Mouse (Mus musculus) urinary bladder, postnatal 14 days (tissue): ENCODE results near the gene Nfasc.

Experiments used
- DNase-seq: peaks from one replicate; pipeline ENCODE4 v3.0.0; 2021; ENCODE audit warnings: low spot score

Nfasc gene

DNA sequence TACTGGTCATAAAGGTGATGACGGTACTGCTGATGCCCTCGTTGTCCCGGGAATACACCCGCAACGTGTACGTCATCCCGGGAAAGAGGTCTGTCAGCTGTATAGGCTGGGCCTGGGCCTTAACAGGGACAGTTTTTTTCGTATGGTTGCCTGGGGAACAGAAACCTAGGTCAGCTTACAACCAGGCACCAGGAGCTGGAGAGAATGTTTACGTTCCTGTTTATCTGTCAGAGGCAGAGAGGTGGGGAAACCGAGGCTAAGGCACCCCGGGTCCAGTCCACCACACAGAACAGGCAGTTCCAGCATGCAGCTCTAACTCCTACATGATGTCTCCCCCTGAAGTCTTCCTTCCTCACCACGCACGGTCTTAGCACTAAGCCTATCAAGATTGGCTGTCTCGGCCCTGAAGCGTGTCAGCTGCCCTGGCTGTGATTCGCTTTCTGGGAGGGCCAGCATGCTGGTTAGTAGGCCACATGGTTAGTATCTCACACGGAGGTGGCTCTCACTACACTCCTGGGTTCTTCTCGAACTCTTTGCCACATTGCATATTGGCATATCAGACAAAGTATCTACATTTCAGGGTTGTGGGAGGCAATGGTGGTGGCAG is 158.5 kb downstream of the Nfasc start:
- DNase-seq: no peak

DNA sequence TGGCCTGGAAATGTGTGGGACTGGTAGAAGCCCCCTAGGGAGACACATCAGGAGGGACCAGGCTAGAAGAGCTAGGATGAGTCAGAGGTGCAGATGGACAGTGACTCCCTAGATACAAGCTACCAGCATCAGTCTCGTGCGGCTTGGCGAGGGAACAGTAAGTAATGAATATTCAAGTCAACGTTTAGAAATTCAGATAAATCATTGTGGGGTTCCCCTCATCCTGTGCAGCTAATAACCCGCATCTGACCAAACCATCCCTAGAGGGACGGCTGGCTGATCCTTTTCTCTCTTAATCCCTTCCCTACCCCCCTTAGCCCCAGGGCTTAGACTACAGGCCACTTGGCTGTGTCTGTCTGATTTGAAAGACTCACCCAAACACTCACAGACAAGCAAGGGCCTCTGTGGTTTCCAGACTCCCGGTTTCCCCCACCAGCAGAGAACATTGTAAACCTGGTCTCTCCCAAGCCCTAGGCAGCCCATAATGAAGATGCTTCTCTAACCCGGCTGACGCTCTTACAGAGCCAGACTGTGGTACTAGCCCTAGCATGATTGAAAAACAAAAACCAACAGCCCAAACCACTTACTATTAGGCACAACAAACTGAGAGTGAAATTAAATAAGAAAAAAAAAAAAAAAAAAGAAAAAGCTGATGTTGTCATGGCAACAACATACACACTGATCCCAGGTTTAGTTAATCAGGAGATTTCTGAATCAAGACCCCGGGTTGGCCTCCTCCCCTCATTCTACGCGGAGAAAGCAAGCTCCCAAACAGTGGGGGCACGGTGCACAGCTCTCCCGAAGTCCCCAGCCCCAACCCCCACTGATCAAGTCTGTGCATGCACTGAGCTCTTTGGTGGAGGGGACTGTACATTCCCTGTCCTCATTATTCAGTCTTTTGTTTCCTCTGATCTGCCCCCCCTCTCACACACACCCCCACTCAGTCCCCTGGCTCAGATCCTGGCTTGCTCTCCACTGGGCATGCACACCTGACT is 159.5 kb downstream of the Nfasc start:
- DNase-seq: no peak

DNA sequence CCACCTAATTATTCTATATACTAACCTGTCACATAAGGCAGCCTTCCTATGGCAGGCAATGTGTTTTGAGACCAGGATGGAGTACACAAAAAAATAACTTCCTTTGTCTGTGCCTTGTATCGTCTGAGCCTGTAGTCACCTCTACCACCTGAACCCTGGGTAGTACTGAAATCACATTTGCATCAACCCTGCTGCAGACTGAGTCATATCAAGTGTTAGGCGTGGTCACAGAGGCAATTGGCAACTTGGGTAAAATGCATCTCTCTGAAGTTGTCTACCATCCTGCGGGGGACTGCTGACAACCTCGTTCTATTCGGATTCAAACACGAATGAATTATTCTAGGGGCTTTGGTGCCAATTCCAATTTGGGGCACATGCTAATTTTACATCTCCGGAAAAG is 161.5 kb downstream of the Nfasc start:
- no peak for DNase-seq

DNA sequence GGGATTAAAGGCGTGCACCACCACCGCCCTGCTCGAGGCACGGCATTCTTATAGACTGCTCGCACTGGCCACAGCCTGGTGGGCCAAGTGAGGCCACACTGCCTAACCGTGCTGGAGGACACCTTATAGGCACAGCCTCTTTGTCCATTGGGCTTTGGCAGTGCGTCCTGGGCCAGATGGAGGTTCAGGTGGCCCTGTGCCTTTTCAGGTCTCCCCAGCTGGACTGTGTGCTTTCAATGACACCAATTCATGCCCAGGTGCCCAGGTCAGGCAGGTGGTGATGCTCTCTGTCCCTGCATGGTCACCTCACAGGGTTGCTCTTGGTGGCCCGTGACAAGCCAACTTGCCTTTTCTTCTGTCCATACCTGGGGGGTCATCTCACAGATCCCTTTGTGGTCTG is 164.8 kb downstream of the Nfasc start:
- DNase-seq: no peak

DNA sequence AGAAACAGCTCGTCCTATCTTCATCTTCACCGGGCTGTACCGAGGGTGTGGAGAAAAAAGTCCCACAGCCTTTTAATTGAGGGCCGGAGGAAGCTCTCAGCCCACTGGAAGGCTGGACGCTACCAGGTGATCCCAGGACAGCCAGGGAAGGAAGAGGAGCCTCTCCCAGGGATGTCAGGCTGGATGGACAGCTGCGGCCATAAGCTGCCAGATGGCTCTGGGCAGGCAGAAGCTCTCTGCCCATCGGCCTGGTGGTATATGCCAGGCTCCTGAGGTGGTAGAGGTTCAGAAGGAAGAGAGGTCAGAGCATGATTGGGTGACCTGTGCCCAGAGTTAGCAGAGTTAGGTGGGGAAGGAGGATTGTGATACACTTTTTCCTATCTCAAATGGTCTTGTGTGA is 168.7 kb downstream of the Nfasc start:
- DNase-seq: no peak

DNA sequence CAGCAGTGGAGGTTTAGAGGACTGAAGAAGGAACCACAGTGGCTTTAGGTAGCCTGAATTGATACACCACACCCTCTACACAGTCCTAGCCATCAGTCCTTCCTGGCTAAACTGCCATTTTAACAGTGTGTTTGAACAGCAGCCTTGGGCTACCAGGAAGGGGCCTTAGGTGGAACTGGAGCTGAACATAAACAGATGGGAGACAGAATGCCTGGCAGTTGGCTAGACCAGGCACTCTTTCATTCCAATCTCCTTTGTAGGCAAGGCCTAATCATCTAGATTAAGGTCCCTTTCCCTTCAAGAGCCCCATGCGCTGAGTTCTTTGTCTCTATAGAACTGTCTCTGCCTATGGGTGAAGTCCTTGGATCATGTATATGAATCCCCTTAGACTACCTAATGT is 170.0 kb downstream of the Nfasc start:
- no peak for DNase-seq

DNA sequence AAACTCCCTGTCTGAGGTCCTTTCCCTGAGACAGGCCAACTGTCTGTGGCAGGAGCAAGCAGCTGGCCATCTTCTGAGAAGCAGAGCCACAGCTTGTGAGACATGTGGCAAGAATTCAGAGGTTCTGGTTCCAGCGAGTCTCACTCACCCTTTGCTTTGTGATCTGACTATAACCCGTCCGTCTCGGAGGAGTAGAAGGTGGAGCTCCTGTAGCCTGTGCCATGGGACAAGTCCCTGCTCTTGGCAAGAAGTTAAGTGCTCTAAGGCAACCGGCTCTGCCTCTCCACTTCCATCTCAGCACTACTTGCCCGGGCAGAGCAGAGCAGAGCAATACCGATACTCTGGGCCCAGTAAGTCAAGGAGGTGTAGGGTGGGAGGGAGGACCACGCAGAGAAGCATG is 170.7 kb downstream of the Nfasc start:
- DNase-seq: no peak

DNA sequence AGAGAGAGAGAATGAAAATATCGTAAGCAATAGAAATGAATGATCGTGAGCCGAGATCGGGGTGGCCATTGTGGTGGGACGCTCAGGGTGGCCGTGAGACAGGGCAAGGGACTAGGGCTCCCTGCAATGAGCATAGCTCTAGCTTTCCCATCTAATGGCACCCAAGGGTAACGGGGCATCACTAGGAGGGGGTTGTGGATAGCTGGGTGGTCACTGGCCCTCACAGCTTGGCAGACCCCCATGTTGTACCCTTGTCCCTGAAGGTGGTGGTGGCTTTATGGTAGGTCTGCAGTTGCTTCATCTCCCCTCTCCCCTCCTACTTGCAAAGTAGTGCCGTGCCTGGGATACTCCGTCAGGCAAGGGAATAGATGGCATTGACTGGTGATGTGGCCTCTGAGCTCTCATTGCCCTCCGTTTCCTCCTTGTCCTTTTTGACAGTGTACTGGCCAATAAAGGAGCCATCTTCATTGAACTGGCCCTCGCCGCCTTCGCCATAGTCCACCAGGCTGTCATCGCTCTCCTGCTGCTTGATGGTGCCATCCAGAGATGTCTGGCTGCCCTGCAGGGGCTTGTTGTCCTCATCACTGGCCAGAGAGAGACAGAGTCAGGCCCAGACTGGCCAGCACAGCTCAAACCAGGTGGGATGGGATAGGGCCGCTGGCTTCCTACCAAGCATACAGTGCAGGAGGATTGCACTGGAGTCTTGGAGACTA is 171.4 kb downstream of the Nfasc start:
- DNase-seq: no peak

DNA sequence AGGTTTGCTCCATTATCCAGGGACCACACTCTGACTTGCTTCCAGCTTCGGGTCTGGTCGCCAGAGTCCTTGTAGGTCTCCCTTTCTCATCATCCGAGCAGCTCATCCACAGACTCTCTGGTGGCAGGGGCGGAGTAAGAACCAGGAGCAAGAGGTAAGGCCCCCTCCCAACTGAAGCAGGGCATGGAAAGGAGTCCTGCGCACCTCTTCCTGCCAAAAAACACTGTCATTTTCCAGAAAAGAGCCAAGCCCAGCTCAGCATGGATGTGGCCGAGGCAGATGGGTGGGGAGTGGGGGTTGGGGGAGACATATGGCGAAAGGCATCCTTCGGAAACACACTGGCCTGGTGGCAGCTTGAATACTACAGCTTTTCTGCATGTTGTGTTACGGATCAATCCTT is 172.1 kb downstream of the Nfasc start:
- no peak for DNase-seq

DNA sequence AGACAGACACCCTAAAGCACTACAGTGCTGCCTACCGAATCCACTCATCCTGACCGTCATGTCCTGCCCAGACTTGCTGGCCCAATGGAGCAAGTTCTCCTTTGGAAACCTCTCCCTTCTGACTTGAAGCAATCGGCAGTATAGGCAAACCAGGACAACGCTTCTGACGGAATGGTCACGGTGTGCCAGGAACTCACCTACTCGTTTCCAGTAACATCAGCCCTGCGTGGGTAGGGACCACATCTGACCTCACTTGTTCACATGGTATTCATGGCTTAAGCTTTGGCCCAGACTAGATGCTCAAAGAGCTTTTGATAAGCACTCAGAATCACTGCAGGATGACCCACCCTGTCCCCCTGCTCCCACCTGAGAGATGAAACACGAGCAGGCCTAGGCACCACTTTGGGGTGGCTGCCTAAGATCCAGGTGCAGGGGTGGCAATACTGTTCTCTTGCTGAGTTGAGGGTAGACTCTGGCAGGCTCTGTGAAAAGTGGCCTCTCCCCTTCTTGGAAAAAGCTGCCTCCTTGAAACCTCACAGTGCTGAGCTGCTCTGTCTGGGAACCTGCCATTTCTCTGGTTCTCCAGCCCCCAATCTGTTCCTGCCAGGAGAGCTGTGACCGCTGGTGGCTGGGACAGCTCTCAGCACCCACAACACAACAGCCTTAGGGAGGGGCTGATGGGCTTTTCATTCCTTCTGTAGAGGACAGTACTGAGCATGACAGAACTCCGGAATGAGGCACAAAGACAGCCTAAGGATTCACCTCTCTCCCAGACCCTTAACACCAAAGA is 174.1 kb downstream of the Nfasc start:
- no peak for DNase-seq

DNA sequence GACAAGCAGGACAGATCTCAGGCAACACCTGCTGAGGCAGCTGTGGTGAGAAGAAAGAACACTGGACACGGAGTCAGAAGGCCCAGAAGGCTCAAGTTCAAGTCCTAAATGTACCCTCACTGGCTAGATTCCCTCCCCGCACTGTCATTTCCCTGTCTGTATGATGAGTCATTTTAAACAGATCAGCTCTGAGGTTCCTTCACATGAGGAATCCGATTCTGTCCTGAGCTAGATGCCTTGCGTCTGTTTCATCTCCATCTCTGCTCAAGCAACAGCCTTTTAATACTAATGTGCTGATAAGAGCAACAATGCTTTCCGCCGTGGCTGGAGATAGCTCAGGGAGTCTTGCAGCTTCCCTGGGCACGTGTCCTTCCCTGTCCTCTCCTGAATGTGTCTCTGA is 175.8 kb downstream of the Nfasc start:
- no peak for DNase-seq

DNA sequence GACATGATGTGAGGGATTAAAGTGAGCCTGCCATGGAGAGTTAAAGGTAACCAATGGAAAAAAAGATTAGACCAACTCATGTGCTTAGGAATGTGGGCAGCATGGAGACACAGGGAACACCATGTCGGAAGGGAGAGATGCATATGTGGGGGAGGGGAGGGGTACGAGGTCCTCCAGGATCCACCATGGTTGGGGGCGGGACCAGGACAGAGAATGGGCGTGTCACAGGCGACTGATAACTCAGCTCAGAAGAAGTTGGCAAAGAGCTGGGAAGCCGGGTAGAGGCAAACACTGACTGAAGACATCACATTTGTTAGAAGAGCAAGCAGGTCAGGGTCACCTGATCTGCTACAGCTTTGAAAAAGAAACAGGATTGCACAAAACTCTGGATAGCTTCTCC is 176.7 kb downstream of the Nfasc start:
- DNase-seq: no peak

DNA sequence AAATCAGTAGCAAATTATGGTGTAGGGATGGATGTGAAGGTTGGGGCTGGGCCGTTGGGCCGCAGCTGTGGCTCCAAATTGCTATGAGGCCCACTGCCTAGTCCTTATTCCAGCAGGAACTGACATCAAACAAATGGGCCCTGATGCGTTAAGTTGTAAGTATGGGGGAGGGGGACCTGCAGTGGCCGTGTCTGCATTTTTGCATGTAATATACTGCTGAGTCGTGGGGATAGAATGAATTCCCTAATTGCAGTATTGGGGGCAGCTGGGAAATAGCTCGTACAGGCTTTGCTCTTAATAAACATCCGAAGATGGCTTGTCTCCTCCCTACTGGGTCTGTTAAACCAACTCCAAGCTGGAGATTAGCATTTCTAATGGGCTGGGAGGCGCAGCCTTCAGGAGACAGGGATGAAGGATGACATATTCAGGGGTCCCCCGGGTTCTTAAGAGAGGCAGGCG is 179.2 kb downstream of the Nfasc start:
- no peak for DNase-seq

DNA sequence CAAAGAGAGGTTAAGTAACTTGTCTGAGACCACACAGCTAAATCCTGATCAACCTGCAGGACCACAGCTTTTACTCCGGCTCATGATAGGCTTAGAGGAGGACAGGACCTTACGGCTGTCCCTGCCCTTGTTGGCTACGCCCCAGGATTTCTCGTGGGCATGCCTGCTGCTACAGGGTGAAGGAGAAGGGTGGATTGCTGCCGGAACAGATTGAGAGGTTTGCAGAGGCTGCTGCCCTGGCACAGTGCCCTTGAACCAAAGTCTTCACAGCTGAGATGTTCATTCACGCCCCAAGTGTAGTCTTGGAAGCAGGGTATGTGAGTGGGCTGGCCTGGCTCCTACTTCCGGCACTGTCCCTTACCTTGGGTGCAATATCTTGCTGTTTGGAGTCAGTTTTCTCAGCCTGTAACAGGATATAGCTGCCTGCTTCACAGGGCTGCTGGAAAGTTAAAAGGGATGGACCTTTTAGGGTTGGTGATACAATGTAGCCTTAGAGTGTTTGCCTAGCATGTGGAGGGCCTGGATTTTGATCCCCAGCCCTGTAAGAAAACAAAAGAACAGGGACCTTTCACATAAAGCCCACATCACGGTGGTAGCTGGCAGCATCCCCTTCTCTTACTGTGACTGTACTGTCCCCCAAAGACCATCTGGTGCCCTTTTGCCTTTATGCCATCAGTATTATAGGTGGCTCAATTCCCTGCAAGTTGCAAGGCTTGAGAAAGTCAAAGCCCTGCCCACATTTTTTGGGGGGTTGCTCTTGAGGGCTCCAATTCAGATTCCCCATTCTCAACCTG is 180.5 kb downstream of the Nfasc start:
- peak; percentile 14 for DNase-seq

DNA sequence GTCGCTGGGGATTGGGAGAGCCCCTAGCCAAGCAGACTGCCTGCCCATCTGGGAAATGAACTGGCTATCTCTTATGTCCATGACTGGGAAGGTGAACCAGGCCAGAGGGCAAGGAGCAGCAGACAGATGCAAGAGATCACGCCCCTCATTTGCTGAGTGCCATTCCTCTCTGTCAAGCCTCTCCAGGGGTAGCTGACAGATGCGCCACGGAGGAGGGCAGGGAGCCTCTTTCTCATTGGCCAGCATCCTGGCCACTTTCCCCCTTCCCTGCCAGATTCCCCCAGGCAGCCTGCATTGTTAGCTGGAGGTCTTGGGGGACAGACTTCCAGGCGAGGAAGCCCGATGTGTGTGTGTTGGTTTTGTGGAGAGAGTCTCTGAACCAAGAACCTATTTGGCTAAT is 182.6 kb downstream of the Nfasc start:
- no peak for DNase-seq

DNA sequence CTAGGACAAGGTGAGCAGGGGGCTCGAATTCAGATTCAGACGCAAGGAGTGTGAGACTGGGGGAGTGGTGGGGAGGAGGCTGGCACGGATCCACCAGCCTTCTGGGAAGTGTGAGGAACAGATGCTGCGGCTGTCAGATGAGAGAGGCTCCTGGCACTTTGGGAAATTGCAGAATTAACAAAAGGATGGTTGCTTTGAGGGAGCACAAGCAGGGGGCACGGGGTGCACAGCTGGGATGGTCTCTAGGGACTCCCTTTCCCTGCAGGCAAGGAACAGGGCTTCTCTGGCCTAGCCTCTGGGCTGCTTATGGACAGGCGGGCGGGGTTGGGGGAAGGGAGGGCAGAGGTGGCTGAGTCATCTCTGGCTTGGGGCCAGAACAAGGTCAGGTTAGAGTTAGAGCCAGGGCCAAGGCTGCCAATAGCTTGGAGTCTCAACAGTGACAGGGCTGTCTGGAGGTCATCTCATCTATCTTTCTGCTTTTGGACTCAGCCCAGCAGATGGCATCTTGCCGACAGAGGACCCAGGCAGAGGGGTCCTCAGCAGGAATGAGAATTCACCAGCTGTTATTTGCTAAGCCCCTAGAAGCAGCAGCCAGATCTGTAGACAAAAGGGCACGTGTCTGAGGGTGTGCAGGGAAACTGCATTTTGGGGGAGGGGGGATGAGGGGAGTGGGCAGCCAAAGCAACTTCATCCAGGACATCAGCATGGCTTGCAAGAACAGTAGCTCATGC is 183.5 kb downstream of the Nfasc start:
- peak; percentile 62 for DNase-seq

DNA sequence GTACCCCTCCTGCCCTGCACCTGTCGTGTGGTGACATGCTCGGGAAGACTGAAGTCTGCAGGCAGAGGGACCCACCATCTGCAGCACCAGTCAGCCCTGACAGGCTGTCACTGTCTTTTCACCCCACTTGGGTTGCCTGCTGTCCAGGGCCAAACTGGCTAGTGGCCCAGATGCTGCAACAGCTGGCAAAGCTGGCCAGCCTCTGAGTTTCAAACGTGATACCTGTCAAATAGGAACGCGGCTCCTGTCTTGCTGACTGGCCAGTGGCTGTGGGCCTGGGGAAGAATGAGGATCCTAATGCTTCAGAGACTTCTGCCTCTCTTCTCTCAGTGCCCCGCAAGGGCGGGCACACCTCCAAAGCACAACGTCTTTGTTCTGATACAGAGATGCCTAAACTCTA is 197.8 kb downstream of the Nfasc start:
- no peak for DNase-seq

DNA sequence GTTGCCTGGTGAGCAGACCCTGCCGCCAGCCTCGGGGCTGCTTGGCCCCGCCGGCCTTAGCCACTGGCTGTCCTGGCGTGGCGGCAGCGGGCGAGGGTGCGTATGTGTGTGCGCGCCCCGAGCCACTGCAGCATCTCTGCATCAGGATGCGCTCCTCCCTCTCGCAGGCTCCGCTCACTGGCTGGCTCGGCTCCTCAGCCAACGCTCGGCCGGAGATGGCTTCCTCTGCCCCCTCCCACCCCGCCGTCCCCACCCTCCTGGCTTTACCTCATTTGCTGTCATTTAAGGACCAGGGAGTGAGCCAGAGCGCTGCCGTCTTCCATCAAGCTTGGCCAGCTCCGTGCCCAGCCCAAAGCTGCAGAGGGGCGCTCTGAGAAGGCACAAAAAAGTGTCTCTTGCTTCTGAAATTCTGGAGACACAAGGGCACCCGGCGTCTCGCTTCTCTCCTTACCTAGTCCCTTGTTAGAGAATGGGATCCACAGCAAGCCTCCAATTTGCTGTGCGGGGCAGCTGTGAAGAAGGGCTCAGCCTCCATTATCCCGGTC is 198.8 kb downstream of the Nfasc start, which contains the start of gene Cntn2:
Gene Cntn2 (minus strand): TSS at position 495 of the 545 bp plus-strand sequence.
- no peak for DNase-seq

DNA sequence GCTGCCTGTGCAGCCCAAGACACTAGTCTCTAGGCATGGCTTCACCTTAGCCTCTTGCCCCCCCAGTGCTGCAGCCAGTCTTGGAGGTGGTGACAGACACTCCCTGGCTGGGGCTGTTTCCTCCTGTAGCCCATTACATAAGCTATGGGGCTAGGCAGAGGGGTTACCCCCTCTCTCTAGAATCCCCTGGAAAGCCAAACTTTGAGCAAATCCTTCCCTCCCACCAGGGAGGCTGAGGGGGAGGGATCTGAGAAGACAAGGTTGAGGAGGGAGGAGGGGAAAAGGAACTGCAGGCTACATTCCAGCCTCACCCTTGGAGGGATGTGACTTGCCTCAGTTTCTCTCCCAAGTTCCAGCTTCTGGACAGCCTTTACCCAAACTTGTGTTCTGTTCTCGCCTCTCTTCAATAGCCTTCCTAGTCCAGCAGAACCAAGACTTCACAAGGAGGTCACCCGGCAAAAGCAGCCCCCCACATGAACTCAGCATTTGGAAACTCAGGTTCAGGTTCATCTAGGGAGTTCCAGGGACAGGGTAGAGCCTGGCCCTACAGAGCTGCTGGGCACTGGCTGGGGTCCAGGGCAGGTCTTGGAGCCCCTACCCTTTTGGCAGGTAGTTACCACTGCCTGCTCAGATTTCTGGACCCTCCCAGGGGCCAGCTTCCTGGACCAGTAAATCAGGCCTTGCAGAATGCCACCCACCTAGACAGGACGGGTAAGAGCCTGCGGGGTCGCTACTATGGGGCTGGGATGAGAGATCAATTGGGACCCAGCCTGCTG is 199.6 kb downstream of the Nfasc start:
- no peak for DNase-seq
